Mouse (Mus musculus) embryonic fibroblast, embryonic 13.5 days (primary cell): ENCODE data around the gene Dennd1a.

Source experiments
- CTCF ChIP-seq: IDR thresholded peaks from 2 replicates; pipeline ENCODE4 v1.5.1; 2011; ENCODE audit warnings: mild to moderate bottlenecking, control low read depth, low read length, moderate library complexity, borderline replicate concordance; ENCODE audit not compliant: insufficient read depth
- POLR2A ChIP-seq: IDR thresholded peaks from 2 replicates; pipeline ENCODE4 v1.6.1; 2011; ENCODE audit warnings: low read depth, mild to moderate bottlenecking, control low read depth, low read length, moderate library complexity

- TF ChIP-seq CTCF = no peak
- TF ChIP-seq POLR2A = no peak
Observed at GRCm38 (mm10) chr2:38094380-38095163, 192.6 kb downstream of the Dennd1a start.
